Mouse (Mus musculus) c-Kit-positive CD71-positive TER-119-positive erythroid progenitor cells, embryonic 14.5 days (primary cell): ENCODE measurements around the gene Slamf9.

Source experiments
- DNase-seq: peaks from one replicate; pipeline ENCODE4 v3.0.0-alpha.2; 2013; ENCODE audit warnings: low spot score

Gene Slamf9

GRCm38 (mm10) chr1:172475054-172475741 lies at the start of gene Slamf9:
Slamf9 (plus strand) TSS chr1:172475358.
- no peak for DNase-seq

GRCm38 (mm10) chr1:172426419-172426818 lies 48.7 kb upstream of the Slamf9 start:
- DNase-seq: no peak

- DNase-seq: no peak
Observed at GRCm38 (mm10) chr1:172427841-172428240, 47.3 kb upstream of the Slamf9 start.

- DNase-seq: no peak
Observed at GRCm38 (mm10) chr1:172428614-172429013, 46.5 kb upstream of the Slamf9 start.

GRCm38 (mm10) chr1:172430731-172431220 lies 44.4 kb upstream of the Slamf9 start:
- DNase-seq: no peak

GRCm38 (mm10) chr1:172431836-172432586 lies 43.1 kb upstream of the Slamf9 start:
- no peak for DNase-seq

- no peak for DNase-seq
Observed at GRCm38 (mm10) chr1:172432587-172432955, 42.6 kb upstream of the Slamf9 start.

- DNase-seq: no peak
Observed at GRCm38 (mm10) chr1:172433012-172433850, 41.9 kb upstream of the Slamf9 start.

- no peak for DNase-seq
Observed at GRCm38 (mm10) chr1:172433851-172434165, 41.4 kb upstream of the Slamf9 start.

- no peak for DNase-seq
Observed at GRCm38 (mm10) chr1:172436785-172437184, 38.4 kb upstream of the Slamf9 start.

- no peak for DNase-seq
Observed at GRCm38 (mm10) chr1:172438621-172439020, 36.5 kb upstream of the Slamf9 start.

GRCm38 (mm10) chr1:172440521-172440920 lies 34.6 kb upstream of the Slamf9 start:
- no peak for DNase-seq

- no peak for DNase-seq
Observed at GRCm38 (mm10) chr1:172441935-172442445, 33.2 kb upstream of the Slamf9 start.

GRCm38 (mm10) chr1:172450226-172450625 lies 24.9 kb upstream of the Slamf9 start:
- DNase-seq: no peak

GRCm38 (mm10) chr1:172450848-172451470 lies 24.2 kb upstream of the Slamf9 start:
- DNase-seq: no peak

GRCm38 (mm10) chr1:172452911-172453310 lies 22.2 kb upstream of the Slamf9 start:
- DNase-seq: no peak

GRCm38 (mm10) chr1:172453810-172454209 lies 21.3 kb upstream of the Slamf9 start:
- DNase-seq: no peak

GRCm38 (mm10) chr1:172455416-172455815 lies 19.7 kb upstream of the Slamf9 start:
- DNase-seq: no peak

- DNase-seq: no peak
Observed at GRCm38 (mm10) chr1:172456001-172456677, 19.0 kb upstream of the Slamf9 start.

GRCm38 (mm10) chr1:172457196-172457595 lies 18.0 kb upstream of the Slamf9 start:
- no peak for DNase-seq

- DNase-seq: no peak
Observed at GRCm38 (mm10) chr1:172458041-172458440, 17.1 kb upstream of the Slamf9 start.
